Mouse (Mus musculus) midbrain, embryonic 12.5 days (tissue): Measurements from ENCODE around the gene Ube2g2. TPM values are rescaled to one million over a fixed set of nuclear protein-coding genes. Genes with fewer than 3 reads are reported as not detected.

Experiments used
- ATAC-seq: fragments of 200-750 bp; cut with Nextera tagmentation; 2 replicates; pipeline ENCODE4 v1.8.0; 2017; ENCODE audit warnings: low read depth, moderate TSS enrichment, moderate library complexity; ENCODE audit not compliant: low FRiP score
- H3K27ac ChIP-seq: fragments of 300-500 bp; sonication (generic); replicated peaks from 2 replicates; pipeline ENCODE4 v1.5.1; 2016; ENCODE audit warnings: mild to moderate bottlenecking
- H3K27me3 ChIP-seq: fragments of 300-500 bp; sonication (generic); 2 replicates; pipeline ENCODE4 v1.6.1; 2016; ENCODE audit warnings: mild to moderate bottlenecking
- H3K36me3 ChIP-seq: fragments of 300-500 bp; sonication (generic); 2 replicates; pipeline ENCODE4 v1.6.1; 2016
- H3K4me1 ChIP-seq: fragments of 300-500 bp; sonication (generic); 2 replicates; pipeline ENCODE4 v1.6.1; 2016
- H3K4me2 ChIP-seq: fragments of 300-500 bp; sonication (generic); replicated peaks from 2 replicates; pipeline ENCODE4 v1.6.1; 2016; ENCODE audit warnings: mild to moderate bottlenecking, moderate library complexity
- H3K4me3 ChIP-seq: fragments of 300-500 bp; sonication (generic); 2 replicates; pipeline ENCODE4 v1.5.1; 2016; ENCODE audit warnings: mild to moderate bottlenecking
- H3K9ac ChIP-seq: fragments of 300-500 bp; sonication (generic); replicated peaks from 2 replicates; pipeline ENCODE4 v1.6.1; 2016; ENCODE audit warnings: mild to moderate bottlenecking, moderate library complexity
- H3K9me3 ChIP-seq: fragments of 300-500 bp; sonication (generic); 2 replicates; pipeline ENCODE4 v1.6.1; 2016; ENCODE audit warnings: mild to moderate bottlenecking
- WGBS: fragments of 180-500 bp; shearing (Covaris S2); methylation state at CpG from one replicate; pipeline ENCODE4 v1.1.7; 2016; 5-methylcytosine and 5-hydroxymethylcytosine counted together
- polyA plus RNA-seq: library from polyadenylated mRNA; unstranded; fragments of >200 nt; fragmentation: Nextera tagmentation; extraction: Ambion mirVana; gene quantifications from 2 replicates; pipeline ENCODE4 v1.2.1, GENCODE M21; 2016

Ube2g2 gene
- polyA plus RNA-seq = 83.6 and 84.2 TPM in 2 replicates

DNA sequence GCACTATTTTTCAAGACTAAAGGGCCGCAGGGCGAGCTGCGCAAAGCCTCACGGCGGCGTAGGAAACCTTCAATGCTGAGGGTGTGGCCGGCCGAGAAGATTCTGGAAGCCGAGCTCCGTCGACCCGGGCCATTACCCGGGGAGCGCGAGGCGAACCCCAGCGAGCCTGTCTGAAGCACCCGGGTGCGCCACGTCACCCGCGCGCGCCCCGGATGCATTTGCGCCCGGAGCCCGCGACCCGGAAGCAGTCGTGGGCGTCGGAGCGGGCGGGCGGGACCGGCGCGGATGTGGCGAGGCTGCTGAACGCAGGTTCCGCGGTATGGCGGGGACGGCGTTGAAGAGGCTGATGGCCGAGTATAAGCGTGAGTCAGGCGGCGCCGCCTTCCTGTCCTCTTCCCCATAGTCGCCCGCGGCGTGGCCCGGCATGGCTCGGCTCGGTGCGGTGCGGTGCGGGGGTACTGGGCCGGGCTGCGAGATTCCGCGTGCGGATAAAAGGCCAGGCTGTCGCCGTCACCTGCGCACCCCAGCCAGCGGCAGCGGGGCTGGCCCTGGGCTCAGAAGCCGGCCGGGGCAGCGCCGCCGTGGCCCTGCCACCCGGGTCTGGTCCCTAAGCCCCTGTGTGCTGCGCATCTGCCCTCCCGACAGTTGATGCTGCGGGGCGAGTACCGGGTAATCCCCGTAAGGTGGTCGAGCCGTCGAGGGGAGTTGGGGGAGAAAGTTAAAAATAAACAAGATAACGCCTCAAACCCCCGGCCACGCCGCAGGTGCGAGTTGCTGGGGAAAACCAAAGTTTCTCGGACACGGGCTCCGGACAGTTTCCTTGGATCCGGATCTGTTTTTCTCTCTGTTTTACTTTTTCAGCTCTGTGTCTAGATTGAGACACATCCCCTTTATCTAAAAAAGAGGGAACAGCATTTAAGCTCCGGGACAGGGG, at the start of gene Ube2g2:
Gene Ube2g2 (plus strand): TSS at position 221 of the 934 bp plus-strand sequence.
- peak within 1 kb of the TSS; percentile 99 for H3K4me3 ChIP-seq
- under 1% methylated on average over 91 of the region's 96 CpGs for WGBS
- H3K4me2 ChIP-seq = peak within 1 kb of the TSS; percentile 79
- peaks cover 19% of the 10 kb centered on the region for H3K36me3 ChIP-seq
- peak within 1 kb of the TSS; percentile 98 for H3K9ac ChIP-seq
- peak within 1 kb of the TSS; percentile 84 for H3K27ac ChIP-seq
- H3K9me3 ChIP-seq = no peaks in the 10 kb centered on the region
- H3K4me1 ChIP-seq = peaks cover 26% of the 10 kb centered on the region
- no peaks in the 10 kb centered on the region for H3K27me3 ChIP-seq
- ATAC-seq = peak; percentile 90

DNA sequence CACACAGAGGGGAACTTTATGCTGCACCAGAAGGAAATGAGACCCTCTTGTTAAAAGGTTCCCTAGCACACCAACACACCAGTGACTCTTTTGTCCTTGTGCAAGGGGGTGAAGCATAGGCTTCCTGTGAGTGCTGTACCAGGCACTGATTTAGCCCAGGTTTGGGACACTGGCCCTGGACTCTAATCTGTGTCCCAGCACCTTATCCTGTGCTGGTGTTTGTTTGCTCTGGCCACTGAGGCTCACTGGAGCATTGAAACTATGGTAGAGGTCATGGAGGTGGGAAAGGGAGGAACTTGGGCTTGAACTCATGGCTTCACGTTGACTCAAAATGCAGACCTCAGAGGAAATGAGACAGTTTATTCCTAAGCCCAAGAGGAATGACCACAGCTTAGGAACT, 48.9 kb upstream of the Ube2g2 start:
- Histone ChIP-seq H3K4me3 (no peak overlapping the region), H3K4me1 (no peaks in the 10 kb centered on the region), H3K36me3 (no peaks in the 10 kb centered on the region), H3K9me3 (no peaks in the 10 kb centered on the region), H3K27me3 (0 out of 2 replicates have a peak, but pooled peaks cover 4% of the 10 kb centered on the region), H3K27ac (no peak overlapping the region), H3K9ac (no peak overlapping the region), H3K4me2 (no peak overlapping the region)
- ATAC-seq = no peak
- 85% methylated on average over 1 of the region's 1 CpGs for WGBS

DNA sequence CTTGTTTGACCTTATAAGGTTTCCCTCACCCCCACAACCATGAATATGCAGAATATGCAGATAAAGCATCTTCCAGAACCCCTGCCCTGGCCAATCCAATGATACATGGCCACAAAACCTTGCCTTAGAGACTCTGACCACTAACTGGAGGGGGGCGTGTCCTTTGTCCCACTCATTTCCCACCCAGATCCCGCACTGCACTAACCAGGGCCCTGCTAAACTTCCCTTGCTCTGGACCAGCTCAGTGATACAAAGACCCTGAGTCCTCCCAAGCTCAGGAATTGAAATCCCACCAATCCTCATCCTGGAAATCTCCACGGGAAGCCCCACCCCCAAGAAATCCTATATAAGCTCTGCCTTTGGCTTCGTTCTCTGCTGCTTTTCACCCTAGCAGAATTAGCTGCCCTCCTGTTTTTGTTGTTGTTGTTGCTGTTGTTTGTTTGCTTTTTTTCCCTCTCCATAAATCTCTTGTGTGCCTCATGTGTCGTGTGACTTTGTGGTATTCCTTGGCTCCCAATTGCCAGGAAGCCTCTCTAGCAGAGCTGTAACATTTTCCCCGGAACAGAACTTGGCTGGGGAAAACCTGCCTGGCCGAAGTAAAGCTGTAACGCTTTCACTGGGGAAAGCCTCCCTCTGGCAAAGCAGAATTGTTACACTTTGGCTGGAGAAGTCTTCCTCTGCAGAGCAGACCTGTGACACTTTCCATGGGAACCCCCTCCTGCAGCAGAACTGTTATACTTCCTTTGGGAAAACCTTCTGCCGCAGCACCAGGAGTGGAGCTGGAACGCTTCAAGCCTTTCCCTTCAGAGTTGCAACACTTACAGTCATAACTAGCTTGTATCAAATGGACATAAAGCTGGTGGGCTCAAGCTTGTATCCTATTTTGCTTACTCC, 41.8 kb upstream of the Ube2g2 start:
- no peaks in the 10 kb centered on the region for H3K36me3 ChIP-seq
- no peak overlapping the region for H3K4me2 ChIP-seq
- 69% methylated on average over 10 of the region's 10 CpGs for WGBS
- peaks cover 18% of the 10 kb centered on the region for H3K4me1 ChIP-seq
- no peaks in the 10 kb centered on the region for H3K9me3 ChIP-seq
- ATAC-seq = no peak
- H3K27ac ChIP-seq = no peak overlapping the region
- H3K9ac ChIP-seq = no peak overlapping the region
- H3K27me3 ChIP-seq = 0 out of 2 replicates have a peak, but pooled peaks cover 5% of the 10 kb centered on the region
- no peak overlapping the region for H3K4me3 ChIP-seq

DNA sequence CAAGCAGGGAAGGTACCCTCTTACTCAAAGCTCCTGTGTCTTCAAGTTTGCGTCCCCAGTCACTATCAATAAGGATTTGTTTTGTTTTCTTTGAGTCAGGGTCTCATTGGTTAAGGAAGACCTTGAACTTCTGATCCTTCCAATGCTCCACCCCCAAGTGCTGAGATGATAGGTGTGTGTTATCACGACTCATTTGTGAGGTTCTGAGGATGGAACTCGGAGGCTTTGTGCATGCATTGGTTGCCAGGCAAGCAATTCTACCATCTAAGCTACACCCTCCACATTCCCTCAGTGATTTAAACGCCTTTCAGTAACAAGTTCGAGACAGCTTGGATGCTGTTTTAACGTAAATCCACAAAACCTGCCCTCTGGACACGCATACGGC, 41.1 kb upstream of the Ube2g2 start:
- Histone ChIP-seq H3K4me1 (peaks cover 18% of the 10 kb centered on the region), H3K27me3 (0 out of 2 replicates have a peak, but pooled peaks cover 5% of the 10 kb centered on the region), H3K36me3 (no peaks in the 10 kb centered on the region), H3K9ac (peak overlapping the region; percentile 60), H3K9me3 (no peaks in the 10 kb centered on the region), H3K4me2 (peak overlapping the region; percentile 88), H3K4me3 (peak overlapping the region; percentile 89), H3K27ac (peak overlapping the region; percentile 83)
- 12% methylated on average over 8 of the region's 8 CpGs for WGBS
- ATAC-seq = peak; percentile 18; the same call in 1 of the 2 replicates

GRCm38 (mm10) chr10:77581408-77582284, 40.4 kb upstream of the Ube2g2 start, which contains the start of gene Pttg1ip:
TSS of gene Pttg1ip (plus strand) at chr10:77581720.
- peak; percentile 98 for ATAC-seq
- H3K4me1 ChIP-seq = peaks cover 18% of the 10 kb centered on the region
- WGBS = under 1% methylated on average over 64 of the region's 64 CpGs
- H3K4me2 ChIP-seq = peak within 1 kb of the TSS; percentile 88
- H3K4me3 ChIP-seq = peak within 1 kb of the TSS; percentile 89
- H3K27me3 ChIP-seq = 0 out of 2 replicates have a peak, but pooled peaks cover 5% of the 10 kb centered on the region
- no peaks in the 10 kb centered on the region for H3K9me3 ChIP-seq
- 0 out of 2 replicates have a peak, but pooled peaks cover under 1% of the 10 kb centered on the region for H3K36me3 ChIP-seq
- H3K27ac ChIP-seq = peak within 1 kb of the TSS; percentile 83
- H3K9ac ChIP-seq = peak within 1 kb of the TSS; percentile 87

DNA sequence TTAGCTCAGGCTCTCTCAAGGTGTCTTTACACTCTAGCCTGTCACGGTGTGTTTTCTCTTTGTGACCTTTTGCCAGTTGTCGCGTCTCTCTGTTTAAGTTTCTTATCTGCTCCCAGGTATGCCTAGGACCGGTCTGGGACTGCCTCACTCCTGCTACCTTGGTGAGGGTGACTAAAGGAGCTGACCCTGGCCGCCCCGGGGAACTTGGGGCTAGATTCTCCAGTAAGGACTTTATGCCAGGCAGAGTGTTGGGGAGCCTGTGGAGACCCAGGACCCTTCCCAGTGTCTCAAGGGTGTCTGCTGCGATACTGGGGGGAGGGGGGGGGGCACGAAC, 39.8 kb upstream of the Ube2g2 start:
- peak overlapping the region; percentile 87 for H3K9ac ChIP-seq
- ATAC-seq = no peak

DNA sequence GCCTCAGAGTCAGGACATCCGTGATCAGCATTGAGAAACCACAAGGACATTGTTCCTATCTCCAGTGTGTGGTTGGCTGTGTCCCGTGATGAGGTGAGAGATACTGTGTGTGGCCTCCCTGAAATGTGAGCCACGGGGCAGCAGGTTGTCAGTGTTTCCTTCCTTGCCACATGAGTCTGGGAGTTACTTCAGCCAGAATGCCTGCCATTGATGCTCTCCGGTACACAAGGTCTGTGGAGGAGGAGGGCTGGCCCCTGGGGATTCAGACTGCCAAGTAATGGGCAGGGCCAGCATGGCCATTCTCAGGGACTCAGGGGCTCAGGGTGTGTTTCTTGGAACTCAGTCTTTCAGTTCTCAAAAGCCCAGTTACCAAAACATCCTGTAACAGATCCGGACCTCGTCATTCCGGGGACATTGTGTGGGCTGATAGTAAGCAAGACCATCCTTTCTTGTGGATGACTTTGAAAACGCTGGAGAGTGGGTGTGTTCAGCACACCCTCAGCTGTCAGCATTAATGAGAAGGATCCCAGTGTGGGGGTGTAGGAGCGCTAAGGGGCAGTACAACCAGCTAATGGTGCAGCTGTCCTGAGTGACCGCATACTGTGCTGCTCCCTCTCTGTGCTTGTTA, 38.2 kb upstream of the Ube2g2 start:
- Histone ChIP-seq H3K9me3 (no peaks in the 10 kb centered on the region), H3K4me1 (peaks cover 25% of the 10 kb centered on the region), H3K36me3 (peaks cover 16% of the 10 kb centered on the region; the same call in 1 of the 2 replicates), H3K9ac (no peak overlapping the region), H3K4me3 (no peak overlapping the region), H3K4me2 (no peak overlapping the region), H3K27ac (no peak overlapping the region), H3K27me3 (no peaks in the 10 kb centered on the region)
- no peak for ATAC-seq
- WGBS = 84% methylated on average over 10 of the region's 10 CpGs

More for the DNA sequence above, 39.8 kb upstream of the Ube2g2 start:
- H3K4me3 ChIP-seq = peak overlapping the region; percentile 89
- H3K36me3 ChIP-seq = peaks cover 5% of the 10 kb centered on the region; the same call in 1 of the 2 replicates
- WGBS = 11% methylated on average over 8 of the region's 8 CpGs
- no peaks in the 10 kb centered on the region for H3K9me3 ChIP-seq
- peaks cover 21% of the 10 kb centered on the region for H3K4me1 ChIP-seq
- H3K27ac ChIP-seq = peak overlapping the region; percentile 83; the same call in 1 of the 2 replicates
- H3K4me2 ChIP-seq = peak overlapping the region; percentile 88
- 0 out of 2 replicates have a peak, but pooled peaks cover 5% of the 10 kb centered on the region for H3K27me3 ChIP-seq

GRCm38 (mm10) chr10:77586637-77587036, 35.4 kb upstream of the Ube2g2 start:
- 96% methylated on average over 3 of the region's 3 CpGs for WGBS

DNA sequence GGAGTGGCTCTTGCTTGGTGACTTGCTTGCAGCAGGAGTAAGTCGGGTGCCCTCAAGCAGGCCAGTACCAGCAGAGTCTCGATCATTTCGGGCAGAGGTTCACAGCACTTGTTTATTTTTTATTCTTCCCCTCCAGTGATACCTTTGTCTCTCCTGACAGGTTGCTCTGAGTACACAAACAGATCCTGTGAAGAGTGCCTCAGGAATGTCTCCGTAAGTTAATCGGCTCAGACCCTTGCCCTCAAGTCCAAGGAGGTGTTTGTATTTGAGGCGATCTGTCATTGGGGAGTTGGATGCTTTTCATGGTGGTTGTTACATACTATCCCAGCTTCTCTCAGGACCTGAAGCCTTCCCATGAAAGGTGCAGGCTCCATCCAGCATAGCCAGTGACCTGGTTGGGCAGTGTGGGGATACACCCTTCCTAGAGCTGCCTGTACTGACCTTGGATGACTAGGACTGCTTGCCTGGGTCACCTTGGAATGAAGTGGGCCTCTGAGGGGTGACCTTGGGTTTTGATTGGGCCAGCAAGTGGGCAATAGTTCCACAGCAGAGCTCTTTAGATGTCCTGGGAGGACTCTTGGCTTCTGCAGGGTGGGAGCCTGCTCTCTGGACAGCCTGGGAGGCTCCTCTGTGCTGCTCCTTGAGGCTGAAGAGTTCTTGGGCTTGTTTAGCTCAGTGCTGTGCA, 34.8 kb upstream of the Ube2g2 start:
- Histone ChIP-seq H3K27me3 (no peaks in the 10 kb centered on the region), H3K4me3 (no peak overlapping the region), H3K9me3 (no peaks in the 10 kb centered on the region), H3K9ac (no peak overlapping the region), H3K4me2 (no peak overlapping the region), H3K4me1 (peaks cover 26% of the 10 kb centered on the region), H3K27ac (no peak overlapping the region), H3K36me3 (peaks cover 34% of the 10 kb centered on the region)
- 93% methylated on average over 6 of the region's 6 CpGs for WGBS
- no peak for ATAC-seq

More at GRCm38 (mm10) chr10:77586637-77587036, 35.4 kb upstream of the Ube2g2 start:
- Histone ChIP-seq H3K27ac (no peak overlapping the region), H3K4me1 (peaks cover 27% of the 10 kb centered on the region), H3K27me3 (no peaks in the 10 kb centered on the region), H3K36me3 (peaks cover 34% of the 10 kb centered on the region), H3K4me2 (no peak overlapping the region), H3K9me3 (no peaks in the 10 kb centered on the region), H3K4me3 (no peak overlapping the region), H3K9ac (no peak overlapping the region)
- no peak for ATAC-seq

DNA sequence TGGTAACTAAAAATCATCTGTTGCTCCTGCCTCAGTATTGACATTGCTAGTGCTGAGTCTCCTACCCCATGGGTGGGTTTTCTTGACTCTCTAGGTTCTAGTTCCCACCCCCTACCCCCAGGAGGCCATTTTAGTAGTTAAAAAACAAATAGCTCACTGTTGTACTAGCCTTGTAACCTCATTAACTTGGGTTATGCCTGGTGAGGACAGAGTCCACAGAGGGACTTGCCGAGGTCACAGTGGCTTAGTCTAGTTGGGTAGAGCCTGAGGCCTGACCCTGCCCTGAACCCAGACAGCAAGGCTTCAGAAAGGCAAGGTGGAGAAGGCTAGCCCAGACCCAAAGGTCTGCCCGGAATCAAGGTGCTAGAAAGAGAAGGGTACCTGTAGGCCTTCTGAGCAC, 34.0 kb upstream of the Ube2g2 start:
- ATAC-seq = no peak
- no peak overlapping the region for H3K4me2 ChIP-seq
- H3K9ac ChIP-seq = no peak overlapping the region
- 89% methylated on average over 2 of the region's 2 CpGs for WGBS
- H3K4me1 ChIP-seq = peaks cover 18% of the 10 kb centered on the region
- peaks cover 39% of the 10 kb centered on the region for H3K36me3 ChIP-seq
- H3K27ac ChIP-seq = no peak overlapping the region
- H3K9me3 ChIP-seq = no peaks in the 10 kb centered on the region
- H3K4me3 ChIP-seq = no peak overlapping the region
- no peaks in the 10 kb centered on the region for H3K27me3 ChIP-seq
